Mouse (Mus musculus) hindbrain, embryonic 16.5 days (tissue): ENCODE data around the gene Nek10. TPM values are rescaled to one million over a fixed set of nuclear protein-coding genes. Genes with fewer than 3 reads are reported as not detected.
A peak's percentile ranks its signal among the peaks of the same experiment; 100 is the strongest.

Source experiments
- ATAC-seq: fragments of 200-750 bp; cut with Nextera tagmentation; 2 replicates; pipeline ENCODE4 v1.8.0; 2017; ENCODE audit warnings: moderate TSS enrichment, moderate library complexity
- H3K27ac ChIP-seq: fragments of 300-500 bp; sonication (generic); 2 replicates; pipeline ENCODE4 v1.5.1; 2014; ENCODE audit warnings: low read depth, mild to moderate bottlenecking, control low read depth, low read length, moderate library complexity
- H3K27me3 ChIP-seq: fragments of 300-500 bp; sonication (generic); replicated peaks from 2 replicates; pipeline ENCODE4 v1.6.1; 2014; ENCODE audit warnings: low read length; ENCODE audit not compliant: control insufficient read depth, insufficient read depth
- H3K36me3 ChIP-seq: fragments of 300-500 bp; sonication (generic); 2 replicates; pipeline ENCODE4 v1.6.1; 2014; ENCODE audit warnings: mild to moderate bottlenecking, low read length, moderate library complexity, mixed read lengths; ENCODE audit not compliant: control insufficient read depth, insufficient read depth
- H3K4me1 ChIP-seq: fragments of 300-500 bp; sonication (generic); 2 replicates; pipeline ENCODE4 v1.6.1; 2014; ENCODE audit warnings: low read depth, low read length; ENCODE audit not compliant: control insufficient read depth, insufficient read depth
- H3K4me2 ChIP-seq: fragments of 300-500 bp; sonication (generic); 2 replicates; pipeline ENCODE4 v1.6.1; 2014; ENCODE audit warnings: mild to moderate bottlenecking, low read length, control low read depth, moderate library complexity
- H3K4me3 ChIP-seq: fragments of 300-500 bp; sonication (generic); 2 replicates; pipeline ENCODE4 v1.5.1; 2014; ENCODE audit warnings: mild to moderate bottlenecking, low read length, control low read depth, moderate library complexity
- H3K9ac ChIP-seq: fragments of 300-500 bp; sonication (generic); 2 replicates; pipeline ENCODE4 v1.6.1; 2014; ENCODE audit warnings: low read depth, mild to moderate bottlenecking, control low read depth, low read length, moderate library complexity
- H3K9me3 ChIP-seq: fragments of 300-500 bp; sonication (generic); 2 replicates; pipeline ENCODE4 v1.6.1; 2014; ENCODE audit warnings: mild to moderate bottlenecking, low read length, moderate library complexity; ENCODE audit not compliant: control insufficient read depth
- WGBS: fragments of 180-500 bp; shearing (Covaris S2); extraction: QIAGEN DNeasy Blood & Tissue Kit; methylation state at CpG from one replicate; pipeline ENCODE4 v1.1.7; 2014; 5-methylcytosine and 5-hydroxymethylcytosine counted together
- polyA plus RNA-seq: library from polyadenylated mRNA; unstranded; fragments of >200 nt; fragmentation: Nextera tagmentation; extraction: Ambion mirVana; gene quantifications from 2 replicates; pipeline ENCODE4 v1.2.1, GENCODE M21; 2015

Gene Nek10
- polyA plus RNA-seq, 1 experiment from 2014 or later, result 0.10 TPM

DNA sequence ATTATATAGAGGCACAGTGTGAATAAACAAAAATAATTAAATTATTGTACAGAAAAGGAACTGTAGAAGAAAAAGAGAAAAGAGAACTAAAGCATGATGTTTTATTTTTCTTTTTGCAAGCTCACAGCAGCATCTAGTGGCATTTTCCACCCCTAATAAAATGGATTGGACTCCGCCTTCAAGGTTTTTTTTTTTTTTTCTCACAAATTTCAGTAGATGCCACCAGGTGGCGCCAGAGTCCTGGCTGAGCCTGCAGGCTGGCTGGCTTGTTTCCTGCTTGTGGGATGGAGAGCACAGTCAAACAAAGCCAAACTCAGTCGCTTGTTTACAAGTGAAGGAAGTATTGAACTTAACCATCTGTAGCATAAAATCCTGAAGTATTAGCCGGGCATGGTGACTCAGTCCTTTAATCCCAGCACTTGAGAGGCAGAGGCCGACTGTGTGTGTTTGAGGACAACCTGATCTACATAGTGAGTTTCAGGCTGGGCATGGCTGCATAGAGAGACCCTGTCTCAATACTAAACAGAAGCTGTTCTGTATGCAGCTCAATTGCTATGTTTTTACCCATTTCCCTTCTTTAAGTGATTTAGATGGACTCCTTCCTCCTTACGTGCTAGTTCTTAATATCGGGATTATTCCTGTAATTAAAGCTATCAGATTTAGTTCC lies 60.6 kb downstream of the Nek10 start:
- H3K4me3 ChIP-seq, result no peak overlapping the region
- peak overlapping the region; percentile 35; the same call in 1 of the 2 replicates for H3K4me2 ChIP-seq
- H3K27me3 ChIP-seq, result no peaks in the 10 kb centered on the region
- 0 out of 2 replicates have a peak, but pooled peaks cover 2% of the 10 kb centered on the region for H3K4me1 ChIP-seq
- peak; percentile 93 for ATAC-seq
- H3K9ac ChIP-seq, result no peak overlapping the region
- 29% methylated on average over 7 of the region's 7 CpGs for WGBS
- no peaks in the 10 kb centered on the region for H3K36me3 ChIP-seq
- H3K27ac ChIP-seq, result no peak overlapping the region
- no peaks in the 10 kb centered on the region for H3K9me3 ChIP-seq

DNA sequence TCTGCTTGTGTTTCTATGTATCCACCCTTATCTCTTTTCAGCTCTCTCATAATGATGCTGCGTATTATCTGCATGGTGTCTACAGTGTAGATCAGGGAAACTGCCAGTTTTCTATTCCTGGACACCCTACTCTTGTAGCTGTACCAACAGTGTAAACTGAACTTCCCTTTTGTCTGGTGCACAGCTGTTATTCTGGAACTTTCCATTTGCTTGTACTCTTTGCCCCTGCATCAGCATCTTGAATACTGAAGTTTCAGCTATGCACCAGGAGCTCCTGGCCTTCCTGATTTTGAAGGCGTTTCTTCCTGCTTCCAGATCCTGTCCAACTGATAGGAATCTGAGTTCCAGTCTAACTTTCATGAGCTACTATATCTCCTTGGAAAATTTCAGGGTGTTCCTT lies 66.0 kb downstream of the Nek10 start:
- no peak for ATAC-seq
- no peaks in the 10 kb centered on the region for H3K9me3 ChIP-seq
- 92% methylated on average over 2 of the region's 2 CpGs for WGBS
- no peaks in the 10 kb centered on the region for H3K27me3 ChIP-seq
- H3K36me3 ChIP-seq, result no peaks in the 10 kb centered on the region
- no peaks in the 10 kb centered on the region for H3K4me1 ChIP-seq
- H3K9ac ChIP-seq, result no peak overlapping the region
- no peak overlapping the region for H3K27ac ChIP-seq
- H3K4me3 ChIP-seq, result no peak overlapping the region
- no peak overlapping the region for H3K4me2 ChIP-seq

GRCm38 (mm10) chr14:14870059-14870458 lies 66.8 kb downstream of the Nek10 start:
- no peak overlapping the region for H3K4me2 ChIP-seq
- H3K27ac ChIP-seq, result no peak overlapping the region
- H3K9ac ChIP-seq, result no peak overlapping the region
- H3K27me3 ChIP-seq, result no peaks in the 10 kb centered on the region
- H3K36me3 ChIP-seq, result no peaks in the 10 kb centered on the region
- ATAC-seq, result no peak
- 76% methylated on average over 2 of the region's 2 CpGs for WGBS
- no peaks in the 10 kb centered on the region for H3K9me3 ChIP-seq
- no peak overlapping the region for H3K4me3 ChIP-seq
- H3K4me1 ChIP-seq, result no peaks in the 10 kb centered on the region

DNA sequence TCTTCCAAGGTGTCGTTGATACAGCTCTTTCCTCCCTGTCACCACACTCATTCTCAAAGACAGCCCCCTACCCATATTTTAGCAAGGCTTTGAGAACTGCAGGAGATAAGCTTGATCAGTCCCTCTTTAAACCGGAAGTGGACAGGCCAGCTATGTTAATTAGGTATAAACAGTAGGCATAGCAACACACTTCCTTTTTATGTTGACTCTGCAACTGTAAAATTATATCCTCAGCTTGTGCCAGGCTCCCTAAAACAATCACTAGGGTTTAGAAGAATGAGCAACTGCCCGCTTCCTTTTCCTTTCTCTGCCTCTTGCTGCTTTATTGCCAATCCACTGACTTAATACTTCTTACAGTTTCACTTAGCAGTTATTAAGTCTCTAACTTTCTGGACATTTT lies 67.2 kb downstream of the Nek10 start:
- no peak for ATAC-seq
- 80% methylated on average over 3 of the region's 3 CpGs for WGBS
- no peak overlapping the region for H3K9ac ChIP-seq

GRCm38 (mm10) chr14:14871121-14871520 lies 67.9 kb downstream of the Nek10 start:
- ATAC-seq, result no peak
- Histone ChIP-seq H3K9me3 (no peaks in the 10 kb centered on the region), H3K4me3 (no peak overlapping the region), H3K4me1 (no peaks in the 10 kb centered on the region), H3K36me3 (no peaks in the 10 kb centered on the region), H3K27ac (no peak overlapping the region), H3K4me2 (no peak overlapping the region), H3K9ac (no peak overlapping the region), H3K27me3 (no peaks in the 10 kb centered on the region)
- 88% methylated on average over 1 of the region's 1 CpGs for WGBS

More for the DNA sequence above, 67.2 kb downstream of the Nek10 start:
- Histone ChIP-seq H3K27me3 (no peaks in the 10 kb centered on the region), H3K4me2 (no peak overlapping the region), H3K36me3 (no peaks in the 10 kb centered on the region), H3K9me3 (no peaks in the 10 kb centered on the region), H3K27ac (no peak overlapping the region), H3K4me1 (no peaks in the 10 kb centered on the region), H3K4me3 (no peak overlapping the region)

- H3K4me2 ChIP-seq, result no peak overlapping the region
- H3K27me3 ChIP-seq, result no peaks in the 10 kb centered on the region
- peak; percentile 52; the same call in 1 of the 2 replicates for ATAC-seq
- WGBS, result 75% methylated on average over 4 of the region's 4 CpGs
- H3K9me3 ChIP-seq, result no peaks in the 10 kb centered on the region
- H3K27ac ChIP-seq, result no peak overlapping the region
- no peak overlapping the region for H3K9ac ChIP-seq
- no peaks in the 10 kb centered on the region for H3K4me1 ChIP-seq
- no peaks in the 10 kb centered on the region for H3K36me3 ChIP-seq
- no peak overlapping the region for H3K4me3 ChIP-seq
These were observed 68.5 kb downstream of the Nek10 start for GRCm38 (mm10) chr14:14871700-14872099.

DNA sequence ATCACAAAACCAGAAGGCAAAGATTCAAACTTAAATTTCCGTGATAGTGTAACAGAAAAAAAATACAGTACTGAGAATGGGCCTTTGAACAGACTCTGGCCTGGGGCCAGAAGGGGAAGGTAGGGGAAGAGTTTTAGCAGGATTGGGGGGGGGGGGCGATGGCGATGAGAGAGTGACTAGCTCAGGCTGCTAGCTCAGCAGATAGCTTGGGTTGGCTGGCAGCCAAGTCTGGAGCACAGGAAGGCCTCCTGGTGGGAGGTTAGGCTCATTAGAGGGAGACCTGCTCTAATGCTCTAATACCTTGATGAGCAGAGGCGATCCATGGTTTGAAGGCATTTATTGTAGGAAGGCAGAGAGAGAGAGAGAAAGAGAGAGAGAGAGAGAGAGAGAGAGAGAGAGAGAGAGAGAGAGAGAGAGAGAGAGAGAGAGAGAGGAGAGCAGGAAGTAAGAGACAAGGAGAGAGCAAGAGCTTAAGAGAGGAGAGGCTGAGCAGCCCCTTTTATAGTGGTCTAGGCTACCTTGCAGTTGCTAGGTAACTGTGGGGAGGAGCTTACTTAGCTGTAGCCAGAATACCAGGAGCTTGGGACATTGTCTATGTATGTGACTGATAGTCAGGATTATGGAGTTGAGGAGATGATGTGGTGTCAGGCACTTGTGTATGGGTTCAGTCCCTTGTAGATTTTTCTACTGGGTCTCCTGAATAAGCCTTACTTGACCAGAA lies 90.9 kb downstream of the Nek10 start:
- no peaks in the 10 kb centered on the region for H3K36me3 ChIP-seq
- no peak overlapping the region for H3K9ac ChIP-seq
- no peaks in the 10 kb centered on the region for H3K27me3 ChIP-seq
- ATAC-seq, result peak; percentile 60; the same call in 1 of the 2 replicates
- no peak overlapping the region for H3K4me2 ChIP-seq
- no peak overlapping the region for H3K27ac ChIP-seq
- 20% methylated on average over 4 of the region's 4 CpGs for WGBS
- H3K4me3 ChIP-seq, result no peak overlapping the region
- H3K4me1 ChIP-seq, result no peaks in the 10 kb centered on the region
- no peaks in the 10 kb centered on the region for H3K9me3 ChIP-seq

DNA sequence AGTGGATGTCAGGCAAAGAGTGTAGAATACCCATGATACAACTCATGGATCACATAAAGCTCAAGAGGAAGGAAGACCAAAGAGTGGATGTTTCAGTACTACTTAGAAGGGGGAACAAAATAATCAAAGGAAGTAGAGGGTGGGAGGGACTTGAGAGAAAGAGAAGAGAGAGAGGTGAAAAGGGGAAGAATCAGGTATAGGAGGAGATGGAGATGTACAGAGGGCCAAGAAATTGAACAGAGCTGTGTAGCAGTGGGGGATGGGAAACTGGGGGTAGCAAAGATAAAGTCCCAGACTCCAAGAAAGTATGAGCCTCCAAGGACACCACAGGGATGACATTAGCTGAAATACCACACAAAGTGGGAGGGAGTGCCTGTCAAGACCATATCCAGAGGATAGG lies 91.6 kb downstream of the Nek10 start:
- no peak for ATAC-seq
- Histone ChIP-seq H3K4me2 (no peak overlapping the region), H3K9me3 (no peaks in the 10 kb centered on the region), H3K4me3 (no peak overlapping the region), H3K4me1 (no peaks in the 10 kb centered on the region), H3K27me3 (no peaks in the 10 kb centered on the region), H3K36me3 (no peaks in the 10 kb centered on the region), H3K27ac (no peak overlapping the region), H3K9ac (no peak overlapping the region)

DNA sequence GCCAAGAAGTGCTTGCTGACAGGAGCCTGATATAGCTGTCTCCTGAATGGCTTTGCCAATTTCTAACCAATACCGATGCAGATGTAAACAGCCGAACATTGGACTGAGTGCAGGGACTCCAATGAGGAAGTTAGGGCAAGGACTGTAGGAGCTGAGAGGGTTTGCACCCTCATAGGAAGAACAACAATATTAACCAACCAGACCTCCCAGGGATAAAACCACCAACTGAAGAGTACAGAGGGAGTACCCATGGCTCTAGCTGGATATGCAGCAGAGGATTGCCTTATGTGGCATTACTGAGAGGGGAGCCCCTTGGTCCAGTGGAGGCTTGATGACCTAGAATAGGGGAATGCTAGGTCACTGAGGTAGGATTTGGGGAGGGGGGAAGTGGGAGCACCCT lies 92.1 kb downstream of the Nek10 start:
- Histone ChIP-seq H3K9ac (no peak overlapping the region), H3K9me3 (no peaks in the 10 kb centered on the region), H3K4me1 (no peaks in the 10 kb centered on the region), H3K4me2 (no peak overlapping the region), H3K4me3 (no peak overlapping the region), H3K27me3 (no peaks in the 10 kb centered on the region), H3K36me3 (no peaks in the 10 kb centered on the region), H3K27ac (no peak overlapping the region)
- no peak for ATAC-seq
- 93% methylated on average over 2 of the region's 2 CpGs for WGBS
